Mouse (Mus musculus) gastrocnemius, postnatal 4 days (tissue): ENCODE data around the gene Srcin1. TPM values are rescaled to one million over a fixed set of nuclear protein-coding genes. Genes with fewer than 3 reads are reported as not detected.

ENCODE experiments used
- DNase-seq, 2 experiments: peaks; one replicate each; pipeline ENCODE4 v3.0.0; 2021 to 2022; ENCODE audit warnings: low spot score in 2 of 2, mixed read lengths in 2 of 2
- total RNA-seq, 2 experiments: library from RNA; stranded (reverse); gene quantifications; 2 replicates each; pipeline ENCODE4 v1.2.3; 2021

Gene Srcin1
- total RNA-seq, 2 experiments from 2014 or later = 1.3 to 1.7 TPM

GRCm38 (mm10) chr11:97556569-97557408 lies 19.2 kb downstream of the Srcin1 start:
- peak in 1 of 2 experiments; percentile 63 for DNase-seq

DNA sequence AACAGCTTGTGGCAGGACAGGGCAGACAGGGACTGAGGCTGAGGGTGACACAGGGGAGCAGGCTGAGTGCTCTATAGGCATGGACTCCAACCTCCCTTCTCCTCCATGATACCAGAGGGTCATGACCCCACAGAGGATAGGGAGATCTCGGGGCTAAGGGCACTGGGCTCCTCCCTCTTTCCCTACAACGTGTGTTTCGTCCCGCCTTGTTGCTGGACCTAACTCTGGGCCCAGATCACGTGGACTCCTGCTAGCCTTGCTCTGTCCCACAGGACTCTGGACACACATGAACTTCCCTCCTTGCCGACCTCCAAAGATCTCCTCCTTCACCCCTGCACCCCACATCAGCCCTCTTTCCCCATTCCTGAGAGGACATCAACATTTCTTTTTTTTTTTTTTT lies 20.8 kb downstream of the Srcin1 start:
- no peak for DNase-seq

DNA sequence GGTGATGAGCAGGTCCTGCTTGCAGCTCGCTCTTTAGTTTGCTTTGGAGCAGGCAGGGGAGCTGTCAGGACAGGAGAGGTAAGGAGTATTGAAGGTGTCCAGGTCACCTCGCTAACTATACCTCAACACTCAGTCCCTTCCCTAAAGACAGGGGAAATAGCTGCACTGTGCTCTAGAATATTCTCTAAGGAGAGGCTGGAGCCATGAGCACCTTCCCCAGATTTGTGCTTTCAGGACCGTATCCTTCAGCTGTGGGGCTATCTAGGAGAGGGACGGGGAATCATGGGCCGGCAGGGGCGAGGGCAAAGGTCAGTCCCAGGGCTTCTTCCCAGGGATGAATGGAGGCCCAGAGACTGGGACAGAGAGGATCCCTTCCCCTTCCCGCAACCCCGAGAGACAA lies 23.8 kb downstream of the Srcin1 start:
- DNase-seq = no peak

GRCm38 (mm10) chr11:97548757-97549156 lies 27.2 kb downstream of the Srcin1 start:
- DNase-seq = no peak

- no peak for DNase-seq
Measured at GRCm38 (mm10) chr11:97547957-97548706, 27.9 kb downstream of the Srcin1 start.

GRCm38 (mm10) chr11:97546804-97547411 lies 29.1 kb downstream of the Srcin1 start:
- DNase-seq = peak in 1 of 2 experiments; percentile 35

GRCm38 (mm10) chr11:97545808-97546560 lies 30.0 kb downstream of the Srcin1 start:
- no peak for DNase-seq

- no peak for DNase-seq
Measured at GRCm38 (mm10) chr11:97543883-97544282, 32.1 kb downstream of the Srcin1 start.

DNA sequence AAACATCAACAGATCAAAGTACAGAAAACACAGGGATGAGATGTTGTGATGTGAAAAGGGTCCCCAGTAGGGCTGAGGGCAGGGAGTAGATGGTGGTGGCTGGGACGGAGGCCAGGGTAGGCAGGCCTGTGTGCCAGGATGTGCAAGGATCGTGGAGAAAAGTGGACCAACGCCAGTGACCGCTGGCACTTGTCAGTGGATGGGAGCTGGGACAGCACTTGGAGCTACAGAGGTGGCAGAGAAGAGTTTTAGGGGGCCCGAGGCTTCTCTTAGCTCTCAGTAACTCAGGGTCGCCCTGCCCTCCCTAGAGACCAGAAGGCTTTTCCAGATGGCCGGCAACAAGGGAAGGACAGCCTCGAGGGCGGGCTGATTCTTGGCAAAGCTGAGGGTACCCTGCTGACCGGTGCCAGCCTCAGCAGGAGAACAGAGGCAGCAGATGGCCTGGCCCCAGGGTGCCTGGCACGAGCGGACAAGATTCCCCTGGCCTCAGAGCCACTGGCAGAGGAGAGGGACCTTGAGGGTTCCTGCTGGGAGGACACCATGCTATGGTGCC lies 32.7 kb downstream of the Srcin1 start:
- DNase-seq = peak in 1 of 2 experiments; percentile 42

DNA sequence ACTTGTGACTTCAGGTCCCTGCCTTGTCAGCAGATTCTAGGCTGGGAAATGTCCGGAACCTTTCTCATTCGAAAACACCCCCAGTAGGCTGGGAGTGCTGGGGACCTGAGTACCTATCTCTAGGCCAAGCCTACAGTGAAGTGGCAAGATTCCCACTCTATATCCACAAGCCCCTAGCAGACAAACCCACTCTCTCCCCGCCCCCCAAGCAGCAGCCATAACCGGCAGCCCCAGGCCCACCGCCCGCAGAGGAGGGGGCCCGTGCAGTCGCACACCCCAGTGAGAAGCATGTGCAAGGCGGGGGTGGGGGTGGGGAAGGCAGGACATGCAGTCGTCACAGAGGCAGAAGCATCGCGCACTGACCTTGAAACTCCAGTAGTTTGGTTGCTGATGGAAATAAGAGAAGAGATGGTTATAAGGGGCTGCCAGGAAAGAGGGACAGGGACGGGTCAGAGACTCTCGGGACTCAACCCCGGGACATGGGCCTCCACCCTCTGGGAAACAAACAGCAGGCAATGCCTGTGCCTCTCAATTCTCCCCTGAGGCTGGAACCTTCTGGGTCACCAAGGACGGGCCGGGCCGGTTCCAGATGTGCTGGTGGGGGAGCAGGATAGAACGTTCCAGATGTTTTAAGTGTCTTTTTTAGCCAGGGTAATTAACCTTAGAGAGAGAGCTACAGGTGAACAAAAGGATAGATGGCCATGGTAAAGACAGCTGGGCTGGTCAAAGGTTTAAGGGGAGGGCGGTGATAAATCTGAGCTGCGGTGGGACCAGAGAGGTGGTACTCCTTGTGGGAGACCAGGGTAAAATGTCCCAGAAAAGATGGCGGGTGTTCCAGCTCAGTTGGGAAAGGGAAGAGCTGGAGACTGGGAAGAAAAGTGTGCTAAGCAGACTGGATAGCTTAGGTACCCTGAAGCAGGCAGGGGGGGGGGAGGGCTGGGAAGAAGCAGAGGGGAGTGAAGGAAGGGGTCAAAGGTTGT lies 33.5 kb downstream of the Srcin1 start:
- DNase-seq = no peak

DNA sequence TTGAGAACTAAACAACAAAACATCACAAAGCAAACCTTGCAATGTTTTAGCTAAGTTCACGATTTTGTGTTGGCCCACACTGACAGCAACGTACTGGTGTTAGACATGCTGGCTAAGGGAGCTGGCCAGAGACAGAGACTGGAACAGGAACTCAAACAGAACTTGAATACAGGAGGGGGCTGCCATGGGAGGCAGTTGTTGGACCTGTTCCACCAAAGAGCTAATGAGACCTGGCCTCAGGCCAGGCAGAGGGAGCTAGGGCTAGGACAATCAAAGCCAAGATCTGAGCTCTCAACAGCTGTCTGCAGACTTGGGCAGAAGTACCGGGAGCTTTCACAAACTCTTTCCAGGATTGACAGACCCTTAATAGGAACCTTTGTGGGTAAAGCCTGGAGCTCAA lies 35.4 kb downstream of the Srcin1 start:
- DNase-seq = no peak

GRCm38 (mm10) chr11:97540136-97540535 lies 35.9 kb downstream of the Srcin1 start:
- no peak for DNase-seq

GRCm38 (mm10) chr11:97539622-97540021 lies 36.4 kb downstream of the Srcin1 start:
- DNase-seq = no peak

- no peak for DNase-seq
Measured at GRCm38 (mm10) chr11:97537580-97538089, 38.4 kb downstream of the Srcin1 start.

DNA sequence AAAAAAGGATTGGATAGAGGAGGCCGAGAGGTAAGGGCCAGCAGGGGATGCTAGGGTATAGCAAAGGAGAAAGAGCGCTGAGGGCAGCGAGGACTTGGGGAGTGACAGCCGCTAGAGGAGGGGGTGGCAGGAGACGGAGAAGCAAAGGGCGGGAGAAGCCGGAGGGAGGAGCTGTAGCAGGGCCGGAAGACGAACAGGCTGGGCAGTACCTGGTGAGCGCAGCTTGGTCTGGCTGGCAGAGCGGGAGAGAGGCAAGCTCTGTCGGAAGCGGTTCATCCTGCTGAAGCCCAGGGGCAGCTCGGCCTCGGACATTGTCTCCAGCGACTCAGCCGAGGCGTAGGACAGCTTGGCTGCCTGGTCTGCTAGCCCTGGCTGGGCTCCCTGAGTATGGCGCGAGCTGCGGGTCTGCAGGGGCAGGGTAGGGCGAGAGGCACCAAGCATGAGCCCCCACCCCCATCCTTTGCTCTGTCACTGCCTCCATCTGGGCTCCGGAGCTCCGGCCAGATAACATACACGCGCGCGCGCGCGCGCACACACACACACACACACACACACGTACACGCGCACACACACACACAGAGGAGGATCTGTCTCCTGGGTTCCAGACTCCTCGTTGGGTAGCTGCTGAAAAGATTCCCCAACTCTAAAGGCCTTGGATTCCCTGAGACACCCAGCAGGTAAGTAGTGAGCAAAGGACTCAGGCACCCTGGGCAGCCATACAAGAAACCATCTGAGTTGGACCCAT lies 39.0 kb downstream of the Srcin1 start:
- no peak for DNase-seq

DNA sequence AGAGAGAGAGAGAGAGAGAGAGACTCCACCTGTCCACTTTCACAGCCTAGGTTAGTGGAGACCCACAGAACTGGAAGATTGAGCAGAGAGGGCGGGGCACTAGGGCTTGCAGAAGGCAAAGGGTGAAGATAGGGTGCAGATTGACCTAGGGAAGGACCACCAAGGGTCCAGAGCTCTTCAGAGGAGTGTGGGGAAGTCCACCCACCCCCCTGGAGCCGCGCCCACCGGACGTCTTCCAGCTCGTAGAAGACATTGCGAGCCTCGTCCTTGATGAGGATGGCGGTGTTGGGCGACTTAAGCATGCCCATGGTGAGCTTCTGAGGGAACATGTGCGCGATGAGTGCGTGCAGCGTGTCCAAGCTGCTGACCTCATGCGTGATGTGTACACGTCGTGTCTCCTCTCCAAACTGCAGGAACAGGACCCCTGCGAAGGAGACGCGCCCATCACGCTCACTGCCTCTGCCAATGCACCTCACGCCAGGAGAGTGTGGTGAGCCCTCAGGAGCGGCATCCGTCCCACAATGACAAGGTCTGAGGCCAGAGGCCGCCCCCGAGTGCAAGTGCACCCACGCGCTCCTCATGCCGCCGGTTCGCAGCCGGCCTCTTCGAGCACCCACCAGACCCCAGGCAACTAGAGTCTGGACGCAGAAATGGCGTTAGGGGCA lies 39.8 kb downstream of the Srcin1 start:
- DNase-seq = no peak

DNA sequence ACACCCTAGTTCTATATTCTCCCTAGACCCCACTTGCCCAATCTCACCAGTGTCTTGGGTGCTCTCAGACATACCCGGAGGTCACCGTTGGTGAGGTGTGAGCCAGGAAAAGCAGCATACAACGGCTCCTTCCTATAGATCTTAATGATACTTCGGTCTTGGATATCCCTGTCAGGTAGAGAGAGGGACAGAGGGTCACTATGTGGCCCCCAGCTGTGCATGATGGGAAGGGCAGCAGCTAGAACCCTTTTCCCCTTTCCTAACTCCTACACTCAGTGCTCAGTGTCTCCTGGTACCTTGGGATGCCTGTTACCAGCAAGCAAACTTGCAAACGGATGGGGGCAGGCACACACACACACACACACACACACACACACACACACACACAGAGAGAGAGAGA lies 40.3 kb downstream of the Srcin1 start:
- DNase-seq = no peak

GRCm38 (mm10) chr11:97535308-97535630 lies 40.7 kb downstream of the Srcin1 start:
- DNase-seq = no peak
